Mouse (Mus musculus) cerebellum, postnatal 4 days (tissue): ENCODE measurements around the gene Atxn2l.

Source experiments
- DNase-seq, 2 experiments: peaks; one replicate each; pipeline ENCODE4 v3.0.0; 2022; ENCODE audit warnings: low spot score in 2 of 2, mixed read lengths in 1 of 2

Gene Atxn2l

GRCm38 (mm10) chr7:126503273-126503878 lies at the start of gene Atxn2l:
Gene Atxn2l, minus strand, starts transcription at chr7:126503437.
- DNase-seq = peak; percentile 99

- DNase-seq = no peak
Measured at GRCm38 (mm10) chr7:126545631-126546030, 42.4 kb upstream of the Atxn2l start.

- DNase-seq = no peak
Measured at GRCm38 (mm10) chr7:126541661-126542060, 38.4 kb upstream of the Atxn2l start.

GRCm38 (mm10) chr7:126537820-126538585 lies 34.8 kb upstream of the Atxn2l start:
- DNase-seq = no peak

- DNase-seq = no peak
Measured at GRCm38 (mm10) chr7:126536466-126536865, 33.2 kb upstream of the Atxn2l start.

- no peak for DNase-seq
Measured at GRCm38 (mm10) chr7:126535766-126536165, 32.5 kb upstream of the Atxn2l start.

- DNase-seq = no peak
Measured at GRCm38 (mm10) chr7:126533434-126533833, 30.2 kb upstream of the Atxn2l start.

GRCm38 (mm10) chr7:126528166-126528577 lies 24.9 kb upstream of the Atxn2l start:
- DNase-seq = peak in 1 of 2 experiments; percentile 35

GRCm38 (mm10) chr7:126523316-126523715 lies 20.1 kb upstream of the Atxn2l start:
- DNase-seq = no peak

GRCm38 (mm10) chr7:126519513-126519912 lies 16.3 kb upstream of the Atxn2l start:
- DNase-seq = peak in 1 of 2 experiments; percentile 18

GRCm38 (mm10) chr7:126518261-126518941 lies 15.2 kb upstream of the Atxn2l start:
- DNase-seq = no peak

- no peak for DNase-seq
Measured at GRCm38 (mm10) chr7:126511287-126511686, 8.1 kb upstream of the Atxn2l start.

GRCm38 (mm10) chr7:126507126-126507778 lies 4.0 kb upstream of the Atxn2l start:
- no peak for DNase-seq

- DNase-seq = no peak
Measured at GRCm38 (mm10) chr7:126504913-126505312, 1.7 kb upstream of the Atxn2l start.

- no peak for DNase-seq
Measured at GRCm38 (mm10) chr7:126502751-126503150, 486 bp downstream of the Atxn2l start.

GRCm38 (mm10) chr7:126502023-126502741 lies 1.1 kb downstream of the Atxn2l start:
- DNase-seq = peak; percentile 86 to 94

GRCm38 (mm10) chr7:126501684-126502022 lies 1.6 kb downstream of the Atxn2l start:
- DNase-seq = no peak

GRCm38 (mm10) chr7:126499416-126499815 lies 3.8 kb downstream of the Atxn2l start:
- no peak for DNase-seq

- DNase-seq = no peak
Measured at GRCm38 (mm10) chr7:126497966-126498365, 5.3 kb downstream of the Atxn2l start.

GRCm38 (mm10) chr7:126496475-126496874 lies 6.8 kb downstream of the Atxn2l start:
- DNase-seq = no peak

GRCm38 (mm10) chr7:126494120-126494519 lies 9.1 kb downstream of the Atxn2l start:
- no peak for DNase-seq

- no peak for DNase-seq
Measured at GRCm38 (mm10) chr7:126491973-126492372, 11.3 kb downstream of the Atxn2l start.
